Mouse (Mus musculus) lung, postnatal 25 days (tissue): Measurements from ENCODE around the gene Rel.
A peak's percentile ranks its signal among the peaks of the same experiment; 100 is the strongest.
"Not testable (repeated sequence)": the region's sequence is repeated elsewhere in the genome, so short reads cannot be mapped to it uniquely, and the experiment has no call there.

Experiments
- DNase-seq: peaks from one replicate; pipeline ENCODE4 v3.0.0; 2022; ENCODE audit warnings: low spot score

Gene Rel

GRCm38 (mm10) chr11:23770760-23771506 is at the start of gene Rel:
TSS of gene Rel (minus strand) at chr11:23770970.
- DNase-seq = peak; percentile 92

GRCm38 (mm10) chr11:23818745-23819144 is 48.0 kb upstream of the Rel start:
- no peak for DNase-seq

GRCm38 (mm10) chr11:23810741-23811140 is 40.0 kb upstream of the Rel start:
- DNase-seq = no peak

- DNase-seq = no peak
Observed at GRCm38 (mm10) chr11:23805716-23806115, 34.9 kb upstream of the Rel start.

- DNase-seq = no peak
Observed at GRCm38 (mm10) chr11:23803136-23803535, 32.4 kb upstream of the Rel start.

- no peak for DNase-seq
Observed at GRCm38 (mm10) chr11:23802256-23802655, 31.5 kb upstream of the Rel start.

- no peak for DNase-seq
Observed at GRCm38 (mm10) chr11:23801851-23802250, 31.1 kb upstream of the Rel start.

- DNase-seq = not testable (repeated sequence)
Observed at GRCm38 (mm10) chr11:23783677-23784076, 12.9 kb upstream of the Rel start.

GRCm38 (mm10) chr11:23783085-23783484 is 12.3 kb upstream of the Rel start:
- no peak for DNase-seq

- DNase-seq = peak; percentile 10
Observed at GRCm38 (mm10) chr11:23782038-23782437, 11.3 kb upstream of the Rel start.

GRCm38 (mm10) chr11:23778787-23779201 is 8.0 kb upstream of the Rel start:
- peak; percentile 16 for DNase-seq

GRCm38 (mm10) chr11:23772471-23772870 is 1.7 kb upstream of the Rel start:
- no peak for DNase-seq

GRCm38 (mm10) chr11:23771507-23772097 is 832 bp upstream of the Rel start:
- no peak for DNase-seq

- DNase-seq = no peak
Observed at GRCm38 (mm10) chr11:23770510-23770759, 335 bp downstream of the Rel start.

- DNase-seq = peak; percentile 40
Observed at GRCm38 (mm10) chr11:23769686-23770509, 872 bp downstream of the Rel start.

- DNase-seq = no peak
Observed at GRCm38 (mm10) chr11:23769033-23769432, 1.7 kb downstream of the Rel start.

GRCm38 (mm10) chr11:23767928-23768327 is 2.8 kb downstream of the Rel start:
- DNase-seq = peak; percentile 2

GRCm38 (mm10) chr11:23767369-23767768 is 3.4 kb downstream of the Rel start:
- not testable (repeated sequence) for DNase-seq

GRCm38 (mm10) chr11:23762635-23763034 is 8.1 kb downstream of the Rel start:
- no peak for DNase-seq

- DNase-seq = no peak
Observed at GRCm38 (mm10) chr11:23758218-23758617, 12.6 kb downstream of the Rel start.

- DNase-seq = no peak
Observed at GRCm38 (mm10) chr11:23754329-23754728, 16.4 kb downstream of the Rel start.

GRCm38 (mm10) chr11:23753136-23753710 is 17.5 kb downstream of the Rel start:
- no peak for DNase-seq

- no peak for DNase-seq
Observed at GRCm38 (mm10) chr11:23746102-23746501, 24.7 kb downstream of the Rel start.
